8 mouse cellular contexts compared by ENCODE assay signal in genomic region chr11:69324749-69325148, GRCm38 (mm10). TPM values are rescaled to one million over a fixed set of nuclear protein-coding genes. Genes with fewer than 3 reads are reported as not detected.
DNase-seq lines count a peak whose midpoint lies in the region; ATAC-seq and TF ChIP-seq lines count a peak whose summit lies in the region.

No protein-coding gene starts in this region.

- TF ChIP-seq CTCF in G1E (IDR thresholded peaks at IDR 0.05; ENCODE audit: low read depth, low read length), result no peak

- H3K9me3 ChIP-seq in heart, embryonic 12.5 days (replicated peaks), result no peaks in the 10 kb centered on the region
- no peaks in the 10 kb centered on the region for H3K9me3 ChIP-seq in G1E (replicated peaks)
- no peaks in the 10 kb centered on the region for H3K9me3 ChIP-seq in hindbrain, embryonic 12.5 days (replicated peaks)
- no peaks in the 10 kb centered on the region for H3K9me3 ChIP-seq in midbrain, embryonic 10.5 days (replicated peaks)

- peak overlapping the region; percentile 61 for H3K4me3 ChIP-seq in heart, embryonic 12.5 days
- peak overlapping the region; percentile 70; the same call in 1 of the 2 replicates for H3K4me3 ChIP-seq in G1E (ENCODE audit: low read depth, low read length)
- H3K4me3 ChIP-seq in hindbrain, embryonic 12.5 days, result peak overlapping the region; percentile 66
- H3K4me3 ChIP-seq in midbrain, embryonic 10.5 days, result peak overlapping the region; percentile 73

- peak overlapping the region; percentile 87 for H3K4me2 ChIP-seq in heart, embryonic 12.5 days
- peak overlapping the region; percentile 94 for H3K4me2 ChIP-seq in hindbrain, embryonic 12.5 days (replicated peaks)

- H3K4me1 ChIP-seq in heart, embryonic 12.5 days (replicated peaks), result peaks cover 43% of the 10 kb centered on the region
- peaks cover 59% of the 10 kb centered on the region for H3K4me1 ChIP-seq in G1E (ENCODE audit: insufficient read depth, low read depth, low read length)
- H3K4me1 ChIP-seq in hindbrain, embryonic 12.5 days, result peaks cover 43% of the 10 kb centered on the region
- peaks cover 67% of the 10 kb centered on the region for H3K4me1 ChIP-seq in midbrain, embryonic 10.5 days

- peaks cover 10% of the 10 kb centered on the region for H3K36me3 ChIP-seq in heart, embryonic 12.5 days
- peaks cover 29% of the 10 kb centered on the region for H3K36me3 ChIP-seq in G1E (replicated peaks)
- H3K36me3 ChIP-seq in hindbrain, embryonic 12.5 days, result peaks cover 7% of the 10 kb centered on the region
- peaks cover 14% of the 10 kb centered on the region for H3K36me3 ChIP-seq in midbrain, embryonic 10.5 days

- WGBS in heart, embryonic 12.5 days, result 74% methylated on average over 6 of the region's 6 CpGs
- 82% methylated on average over 6 of the region's 6 CpGs for WGBS in hindbrain, embryonic 12.5 days
- 83% methylated on average over 6 of the region's 6 CpGs for WGBS in midbrain, embryonic 10.5 days

- peaks cover 29% of the 10 kb centered on the region for H3K27me3 ChIP-seq in heart, embryonic 12.5 days (replicated peaks)
- peaks cover 34% of the 10 kb centered on the region for H3K27me3 ChIP-seq in G1E (ENCODE audit: insufficient read depth, low read length)
- H3K27me3 ChIP-seq in hindbrain, embryonic 12.5 days, result peaks cover 31% of the 10 kb centered on the region
- H3K27me3 ChIP-seq in midbrain, embryonic 10.5 days (ENCODE audit: low read depth, poor library complexity, severe bottlenecking), result peaks cover 36% of the 10 kb centered on the region

- no peak for DNase-seq in heart, adult 8-10 months (ENCODE audit: low spot score)
- DNase-seq in G1E (ENCODE audit: low spot score), result no peak
- no peak for DNase-seq in midbrain, embryonic 10.5 days (ENCODE audit: low spot score)
- DNase-seq in adrenal gland, postnatal 14 days, result no peak
- DNase-seq in adrenal gland, adult 8-10 months, result no peak
- DNase-seq in cerebellum, adult 18-20 months, result no peak

- H3K27ac ChIP-seq in heart, embryonic 12.5 days (ENCODE audit: poor library complexity, severe bottlenecking), result no peak overlapping the region
- no peak overlapping the region for H3K27ac ChIP-seq in hindbrain, embryonic 12.5 days
- H3K27ac ChIP-seq in midbrain, embryonic 10.5 days (replicated peaks), result no peak overlapping the region

- peak overlapping the region; percentile 83; the same call in 1 of the 2 replicates for H3K9ac ChIP-seq in heart, embryonic 12.5 days
- peak overlapping the region; percentile 70; the same call in 1 of the 2 replicates for H3K9ac ChIP-seq in hindbrain, embryonic 12.5 days

- no peak for ATAC-seq in heart, embryonic 12.5 days (ENCODE audit: insufficient number of reproducible peaks, low FRiP score)
- ATAC-seq in G1E (ENCODE audit: extremely low read depth, insufficient number of reproducible peaks, low FRiP score, poor library complexity, severe bottlenecking), result no peak
- ATAC-seq in hindbrain, embryonic 12.5 days (ENCODE audit: low FRiP score), result no peak

RNA-seq across cellular contexts. Expression of gene Trappc1, which starts 1.0 kb away (rescaled TPM):
- 168 and 176 TPM in 2 replicates for polyA plus RNA-seq in heart, embryonic 12.5 days (2016; fragmentation: Nextera tagmentation; extraction: Ambion mirVana)
- total RNA-seq in heart, adult 8-10 months (2022), result 10 to 100 TPM; 46.5 to 50.6 (median 49.2) TPM
- total RNA-seq in G1E (2014; fragmentation: Nextera tagmentation) (138 and 139 TPM in 2 replicates), G1E (2017) (116 and 127 TPM in 2 replicates)
- polyA plus RNA-seq in G1E (2012), result 7.4 and 10.1 TPM in 2 replicates
- 165 and 191 TPM in 2 replicates for polyA plus RNA-seq in hindbrain, embryonic 12.5 days (2016; fragmentation: Nextera tagmentation; extraction: Ambion mirVana)
- 174 and 188 TPM in 2 replicates for polyA plus RNA-seq in midbrain, embryonic 10.5 days (2016; fragmentation: Nextera tagmentation; extraction: Ambion mirVana)
- total RNA-seq in adrenal gland, postnatal 14 days (2021), result 82.9 and 83.2 TPM in 2 replicates
- total RNA-seq in adrenal gland, adult 8-10 months (2022), result 10 to 100 TPM; 63.4 to 70.8 (median 67.0) TPM

RNA-seq across cellular contexts. Expression of gene Cntrob, which starts 1.2 kb away (rescaled TPM):
- polyA plus RNA-seq in heart, embryonic 12.5 days (2016; fragmentation: Nextera tagmentation; extraction: Ambion mirVana), result 18.6 and 21.8 TPM in 2 replicates
- 1 to 10 TPM; 1.8 to 5.1 (median 2.6) TPM for total RNA-seq in heart, adult 8-10 months (2022)
- total RNA-seq in G1E (2014; fragmentation: Nextera tagmentation), result 30.3 and 42.0 TPM in 2 replicates
- total RNA-seq in G1E (2017), result 19.2 and 26.0 TPM in 2 replicates
- 30.8 and 35.4 TPM in 2 replicates for polyA plus RNA-seq in G1E (2012)
- 30.2 and 37.0 TPM in 2 replicates for polyA plus RNA-seq in hindbrain, embryonic 12.5 days (2016; fragmentation: Nextera tagmentation; extraction: Ambion mirVana)
- polyA plus RNA-seq in midbrain, embryonic 10.5 days (2016; fragmentation: Nextera tagmentation; extraction: Ambion mirVana), result 39.9 TPM in 2 replicates
- 9.0 and 10.7 TPM in 2 replicates for total RNA-seq in adrenal gland, postnatal 14 days (2021)
- total RNA-seq in adrenal gland, adult 8-10 months (2022), result 10 to 100 TPM in 2 of 4 experiments, 1 to 10 TPM in 2; 6.4 to 14.8 (median 10.0) TPM

RNA-seq across cellular contexts. Expression of gene Kcnab3, which starts 1.3 kb away (rescaled TPM):
- polyA plus RNA-seq in heart, embryonic 12.5 days (2016; fragmentation: Nextera tagmentation; extraction: Ambion mirVana), result 0.87 and 0.98 TPM in 2 replicates
- under 1 TPM in 3 of 4 experiments, not detected in 1; 0.17 to 0.38 (median 0.27) TPM for total RNA-seq in heart, adult 8-10 months (2022)
- total RNA-seq in G1E (2014; fragmentation: Nextera tagmentation) (0.58 and 1.2 TPM in 2 replicates), G1E (2017) (0.60 and 0.64 TPM in 2 replicates)
- polyA plus RNA-seq in G1E (2012), result 0.27 and 0.33 TPM in 2 replicates
- polyA plus RNA-seq in hindbrain, embryonic 12.5 days (2016; fragmentation: Nextera tagmentation; extraction: Ambion mirVana), result 5.0 and 5.4 TPM in 2 replicates
- polyA plus RNA-seq in midbrain, embryonic 10.5 days (2016; fragmentation: Nextera tagmentation; extraction: Ambion mirVana), result 1.4 and 2.3 TPM in 2 replicates
- 6.6 and 6.9 TPM in 2 replicates for total RNA-seq in adrenal gland, postnatal 14 days (2021)
- total RNA-seq in adrenal gland, adult 8-10 months (2022), result 10 to 100 TPM in 3 of 4 experiments, 1 to 10 TPM in 1; 7.3 to 22.1 (median 16.2) TPM

RNA-seq across cellular contexts. Expression of gene Rnf227, which starts 15.5 kb away (rescaled TPM):
- 6.7 and 8.5 TPM in 2 replicates for polyA plus RNA-seq in heart, embryonic 12.5 days (2016; fragmentation: Nextera tagmentation; extraction: Ambion mirVana)
- under 1 TPM; 0.34 to 0.44 (median 0.39) TPM for total RNA-seq in heart, adult 8-10 months (2022)
- total RNA-seq in G1E (2014; fragmentation: Nextera tagmentation) (not detected in 2 replicates), G1E (2017) (0.06 and 0.11 TPM in 2 replicates)
- polyA plus RNA-seq in G1E (2012), result not detected in 2 replicates
- 49.0 and 54.6 TPM in 2 replicates for polyA plus RNA-seq in hindbrain, embryonic 12.5 days (2016; fragmentation: Nextera tagmentation; extraction: Ambion mirVana)
- 18.1 and 24.6 TPM in 2 replicates for polyA plus RNA-seq in midbrain, embryonic 10.5 days (2016; fragmentation: Nextera tagmentation; extraction: Ambion mirVana)
- total RNA-seq in adrenal gland, postnatal 14 days (2021), result 4.1 and 5.4 TPM in 2 replicates
- total RNA-seq in adrenal gland, adult 8-10 months (2022), result 10 to 100 TPM in 1 of 4 experiments, 1 to 10 TPM in 3; 5.0 to 10.2 (median 6.7) TPM

RNA-seq across cellular contexts. Expression of gene Chd3, which starts 44.5 kb away (rescaled TPM):
- 19.2 and 23.5 TPM in 2 replicates for polyA plus RNA-seq in heart, embryonic 12.5 days (2016; fragmentation: Nextera tagmentation; extraction: Ambion mirVana)
- 10 to 100 TPM; 16.7 to 20.4 (median 18.3) TPM for total RNA-seq in heart, adult 8-10 months (2022)
- total RNA-seq in G1E (2014; fragmentation: Nextera tagmentation) (120 TPM in 2 replicates), G1E (2017) (55.6 and 71.0 TPM in 2 replicates)
- polyA plus RNA-seq in G1E (2012), result 183 and 212 TPM in 2 replicates
- 93.4 and 97.6 TPM in 2 replicates for polyA plus RNA-seq in hindbrain, embryonic 12.5 days (2016; fragmentation: Nextera tagmentation; extraction: Ambion mirVana)
- 41.7 and 50.6 TPM in 2 replicates for polyA plus RNA-seq in midbrain, embryonic 10.5 days (2016; fragmentation: Nextera tagmentation; extraction: Ambion mirVana)
- 109 and 118 TPM in 2 replicates for total RNA-seq in adrenal gland, postnatal 14 days (2021)
- total RNA-seq in adrenal gland, adult 8-10 months (2022), result 100 to 1,000 TPM in 2 of 4 experiments, 10 to 100 TPM in 2; 89.8 to 169 (median 115) TPM
